Mouse (Mus musculus) midbrain, embryonic 14.5 days (tissue): ENCODE data around the gene Cadm1. TPM values are rescaled to one million over a fixed set of nuclear protein-coding genes. Genes with fewer than 3 reads are reported as not detected.

ENCODE experiments used
- ATAC-seq: fragments of 200-750 bp; cut with Nextera tagmentation; 2 replicates; pipeline ENCODE4 v1.8.0; 2017; ENCODE audit warnings: moderate number of reproducible peaks, moderate library complexity; ENCODE audit not compliant: low FRiP score, low TSS enrichment
- DNase-seq: peaks from one replicate; pipeline ENCODE4 v3.0.0-alpha.2; 2015
- H3K27ac ChIP-seq: fragments of 300-500 bp; sonication (generic); replicated peaks from 2 replicates; pipeline ENCODE4 v1.5.1; 2014; ENCODE audit warnings: mild to moderate bottlenecking, low read depth, low read length, moderate library complexity
- H3K27me3 ChIP-seq: fragments of 300-500 bp; sonication (generic); 2 replicates; pipeline ENCODE4 v1.6.1; 2014; ENCODE audit warnings: low read length, control low read depth, mixed read lengths; ENCODE audit not compliant: control insufficient read depth, insufficient read depth
- H3K36me3 ChIP-seq: fragments of 300-500 bp; sonication (generic); 2 replicates; pipeline ENCODE4 v1.6.1; 2014; ENCODE audit warnings: low read length, control low read depth; ENCODE audit not compliant: control insufficient read depth, insufficient read depth
- H3K4me1 ChIP-seq: fragments of 300-500 bp; sonication (generic); 2 replicates; pipeline ENCODE4 v1.6.1; 2014; ENCODE audit warnings: mild to moderate bottlenecking, antibody characterized with exemption, low read length, control low read depth; ENCODE audit not compliant: control insufficient read depth, insufficient read depth
- H3K4me2 ChIP-seq: fragments of 300-500 bp; sonication (generic); 2 replicates; pipeline ENCODE4 v1.6.1; 2014; ENCODE audit warnings: mild to moderate bottlenecking, low read length, moderate library complexity
- H3K4me3 ChIP-seq: fragments of 300-500 bp; sonication (generic); replicated peaks from 2 replicates; pipeline ENCODE4 v1.5.1; 2014; ENCODE audit warnings: low read depth, low read length
- H3K9ac ChIP-seq: fragments of 300-500 bp; sonication (generic); replicated peaks from 2 replicates; pipeline ENCODE4 v1.6.1; 2014; ENCODE audit warnings: mild to moderate bottlenecking, low read length, moderate library complexity
- H3K9me3 ChIP-seq: fragments of 300-500 bp; sonication (generic); 2 replicates; pipeline ENCODE4 v1.6.1; 2016; ENCODE audit warnings: low read length, control low read depth, mixed read lengths; ENCODE audit not compliant: control insufficient read depth
- WGBS: fragments of 180-500 bp; shearing (Covaris S2); extraction: QIAGEN DNeasy Blood & Tissue Kit; methylation state at CpG from one replicate; pipeline ENCODE4 v1.1.7; 2014; 5-methylcytosine and 5-hydroxymethylcytosine counted together
- polyA plus RNA-seq: library from polyadenylated mRNA; unstranded; fragments of >200 nt; fragmentation: Nextera tagmentation; extraction: Ambion mirVana; gene quantifications from 2 replicates; pipeline ENCODE4 v1.2.1, GENCODE M21; 2014

Cadm1 gene
- polyA plus RNA-seq, 1 experiment from 2014 or later = 204 TPM

- H3K9ac ChIP-seq = no peak overlapping the region
- H3K4me2 ChIP-seq = no peak overlapping the region
- no peak for ATAC-seq
- no peak overlapping the region for H3K4me3 ChIP-seq
- WGBS = 54% methylated on average over 5 of the region's 5 CpGs
- no peak overlapping the region for H3K27ac ChIP-seq
- no peaks in the 10 kb centered on the region for H3K36me3 ChIP-seq
- H3K27me3 ChIP-seq = no peaks in the 10 kb centered on the region
- no peaks in the 10 kb centered on the region for H3K9me3 ChIP-seq
- H3K4me1 ChIP-seq = peaks cover 16% of the 10 kb centered on the region
- no peak for DNase-seq
Measured at GRCm38 (mm10) chr9:47565088-47565487, 35.1 kb downstream of the Cadm1 start.

- H3K27me3 ChIP-seq = no peaks in the 10 kb centered on the region
- 49% methylated on average over 6 of the region's 6 CpGs for WGBS
- H3K4me2 ChIP-seq = no peak overlapping the region
- H3K9me3 ChIP-seq = no peaks in the 10 kb centered on the region
- peaks cover 16% of the 10 kb centered on the region for H3K4me1 ChIP-seq
- no peak overlapping the region for H3K27ac ChIP-seq
- H3K4me3 ChIP-seq = no peak overlapping the region
- H3K9ac ChIP-seq = no peak overlapping the region
- H3K36me3 ChIP-seq = no peaks in the 10 kb centered on the region
- DNase-seq = no peak
- no peak for ATAC-seq
Measured at GRCm38 (mm10) chr9:47567873-47568272, 37.9 kb downstream of the Cadm1 start.

- Histone ChIP-seq H3K9ac (no peak overlapping the region), H3K4me2 (no peak overlapping the region), H3K36me3 (no peaks in the 10 kb centered on the region), H3K4me1 (peaks cover 13% of the 10 kb centered on the region), H3K9me3 (no peaks in the 10 kb centered on the region), H3K4me3 (no peak overlapping the region), H3K27ac (no peak overlapping the region), H3K27me3 (no peaks in the 10 kb centered on the region)
- no peak for ATAC-seq
- no peak for DNase-seq
- WGBS = 42% methylated on average over 4 of the region's 4 CpGs
Measured at GRCm38 (mm10) chr9:47570184-47570583, 40.2 kb downstream of the Cadm1 start.

- H3K4me1 ChIP-seq = peaks cover 17% of the 10 kb centered on the region
- ATAC-seq (no peak), DNase-seq (no peak)
- no peaks in the 10 kb centered on the region for H3K36me3 ChIP-seq
- no peak overlapping the region for H3K4me2 ChIP-seq
- WGBS = 88% methylated on average over 7 of the region's 7 CpGs
- H3K4me3 ChIP-seq = no peak overlapping the region
- no peaks in the 10 kb centered on the region for H3K9me3 ChIP-seq
- H3K9ac ChIP-seq = no peak overlapping the region
- H3K27me3 ChIP-seq = no peaks in the 10 kb centered on the region
- H3K27ac ChIP-seq = no peak overlapping the region
Measured at GRCm38 (mm10) chr9:47571461-47571860, 41.5 kb downstream of the Cadm1 start.

DNA sequence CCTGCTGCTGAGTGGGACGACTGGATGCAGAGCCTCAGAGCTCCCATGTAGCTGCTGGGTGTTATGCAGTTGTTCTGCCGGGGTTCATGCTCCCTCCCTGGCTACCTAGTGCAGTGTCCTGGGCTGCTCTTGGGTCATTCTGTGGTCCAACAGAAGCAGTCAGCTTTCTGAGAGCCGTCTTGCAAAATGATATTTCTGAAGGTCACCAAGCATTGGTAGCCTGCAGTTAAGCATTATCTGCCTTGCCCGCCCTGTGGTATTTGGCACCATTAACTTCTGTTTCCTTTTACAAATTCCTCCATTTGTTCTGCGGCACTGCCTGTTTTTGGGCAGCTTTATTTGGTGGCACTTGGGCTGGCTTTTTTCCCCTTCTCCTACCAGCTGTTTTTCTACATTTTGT lies 42.2 kb downstream of the Cadm1 start:
- Histone ChIP-seq H3K9ac (no peak overlapping the region), H3K36me3 (no peaks in the 10 kb centered on the region), H3K27ac (no peak overlapping the region), H3K27me3 (no peaks in the 10 kb centered on the region), H3K4me3 (no peak overlapping the region), H3K4me2 (no peak overlapping the region), H3K4me1 (peaks cover 17% of the 10 kb centered on the region), H3K9me3 (no peaks in the 10 kb centered on the region)
- 85% methylated on average over 5 of the region's 5 CpGs for WGBS
- ATAC-seq (no peak), DNase-seq (no peak)

DNA sequence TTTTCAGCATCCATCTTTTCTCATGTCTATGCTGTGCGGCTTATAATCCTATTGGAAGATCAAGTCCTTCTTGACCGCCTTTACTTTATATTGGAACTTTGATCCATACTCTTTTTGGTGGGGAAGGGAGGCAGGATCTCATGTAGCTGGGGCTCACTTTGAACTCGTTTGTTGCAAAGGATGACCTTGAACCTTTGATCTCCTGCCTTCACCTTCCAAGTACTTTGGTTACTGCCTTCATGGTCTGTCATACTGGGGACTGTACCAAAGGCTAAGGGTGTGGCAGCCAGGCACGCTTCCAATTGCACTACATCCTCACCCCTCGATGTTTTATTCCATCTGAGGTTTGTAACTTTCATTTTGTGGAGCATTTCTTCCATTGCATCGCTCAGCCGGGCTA lies 43.5 kb downstream of the Cadm1 start:
- Histone ChIP-seq H3K36me3 (no peaks in the 10 kb centered on the region), H3K4me2 (no peak overlapping the region), H3K9ac (no peak overlapping the region), H3K4me1 (peaks cover 8% of the 10 kb centered on the region; the same call in 1 of the 2 replicates), H3K9me3 (no peaks in the 10 kb centered on the region), H3K27ac (no peak overlapping the region), H3K4me3 (no peak overlapping the region), H3K27me3 (no peaks in the 10 kb centered on the region)
- 92% methylated on average over 7 of the region's 7 CpGs for WGBS
- DNase-seq (no peak), ATAC-seq (no peak)

GRCm38 (mm10) chr9:47574710-47575414 lies 44.9 kb downstream of the Cadm1 start:
- 78% methylated on average over 7 of the region's 7 CpGs for WGBS
- ATAC-seq = no peak

DNA sequence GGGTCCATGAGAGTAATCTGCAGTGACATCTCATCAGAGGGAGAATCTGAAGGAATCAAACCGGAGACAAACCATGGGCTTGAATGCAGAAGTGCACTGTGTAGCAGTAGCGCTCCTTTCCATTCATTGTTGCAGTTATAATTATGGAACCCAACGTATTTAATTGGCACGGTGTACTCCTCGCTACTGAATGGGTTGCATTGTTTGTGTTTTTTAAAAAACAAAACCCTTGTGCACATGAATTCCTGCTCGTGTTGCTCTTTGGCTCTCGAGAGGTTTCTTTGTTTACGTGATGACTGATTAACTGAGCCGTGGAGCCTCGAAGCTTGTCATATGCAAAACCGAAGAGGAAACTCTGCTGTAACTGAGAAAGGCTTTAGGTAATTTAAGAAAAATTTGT lies 45.8 kb downstream of the Cadm1 start:
- ATAC-seq (no peak), DNase-seq (no peak)
- no peak overlapping the region for H3K9ac ChIP-seq
- 67% methylated on average over 11 of the region's 11 CpGs for WGBS
- H3K9me3 ChIP-seq = no peaks in the 10 kb centered on the region
- H3K4me2 ChIP-seq = no peak overlapping the region
- no peak overlapping the region for H3K27ac ChIP-seq
- H3K27me3 ChIP-seq = no peaks in the 10 kb centered on the region
- H3K4me3 ChIP-seq = no peak overlapping the region
- H3K4me1 ChIP-seq = peaks cover 6% of the 10 kb centered on the region; the same call in 1 of the 2 replicates
- H3K36me3 ChIP-seq = no peaks in the 10 kb centered on the region

More at GRCm38 (mm10) chr9:47574710-47575414, 44.9 kb downstream of the Cadm1 start:
- peaks cover 6% of the 10 kb centered on the region; the same call in 1 of the 2 replicates for H3K4me1 ChIP-seq
- no peak overlapping the region for H3K27ac ChIP-seq
- H3K27me3 ChIP-seq = no peaks in the 10 kb centered on the region
- no peak overlapping the region for H3K9ac ChIP-seq
- H3K36me3 ChIP-seq = no peaks in the 10 kb centered on the region
- H3K4me2 ChIP-seq = no peak overlapping the region
- no peak for DNase-seq
- H3K9me3 ChIP-seq = no peaks in the 10 kb centered on the region
- H3K4me3 ChIP-seq = no peak overlapping the region

GRCm38 (mm10) chr9:47579464-47579863 lies 49.5 kb downstream of the Cadm1 start:
- Histone ChIP-seq H3K4me2 (no peak overlapping the region), H3K27ac (no peak overlapping the region), H3K36me3 (no peaks in the 10 kb centered on the region), H3K4me1 (0 out of 2 replicates have a peak, but pooled peaks cover 6% of the 10 kb centered on the region), H3K9ac (no peak overlapping the region), H3K27me3 (no peaks in the 10 kb centered on the region), H3K4me3 (no peak overlapping the region), H3K9me3 (no peaks in the 10 kb centered on the region)
- no peak for ATAC-seq
- no peak for DNase-seq
- WGBS = 88% methylated on average over 6 of the region's 6 CpGs
